Mouse (Mus musculus): ENCODE measurements around the gene Gimap4. TPM values are rescaled to one million over a fixed set of nuclear protein-coding genes. Genes with fewer than 3 reads are reported as not detected.
"Not testable (repeated sequence)": the region's sequence is repeated elsewhere in the genome, so short reads cannot be mapped to it uniquely, and the experiment has no call there.

Gene Gimap4
- polyA plus RNA-seq, 1 experiment from 2014 or later = 0.33 TPM

GRCm38 (mm10) chr6:48680421-48680820, 3.9 kb upstream of the Gimap4 start:
- H3K9ac ChIP-seq (replicated peaks; ENCODE audit: low read depth, low read length) = no peak overlapping the region
- H3K4me1 ChIP-seq (ENCODE audit: control insufficient read depth, insufficient read depth, low read length) = no peaks in the 10 kb centered on the region
- H3K4me2 ChIP-seq (ENCODE audit: low read depth, low read length) = no peak overlapping the region
- no peaks in the 10 kb centered on the region for H3K36me3 ChIP-seq (ENCODE audit: control insufficient read depth, insufficient read depth, low read length)
- H3K27me3 ChIP-seq (ENCODE audit: control insufficient read depth, insufficient read depth, low read length) = no peaks in the 10 kb centered on the region
- H3K27ac ChIP-seq (ENCODE audit: low read depth, low read length) = no peak overlapping the region
- no peak overlapping the region for H3K4me3 ChIP-seq (ENCODE audit: low read depth, low read length)
- 87% methylated on average over 5 of the region's 5 CpGs for WGBS
- ATAC-seq (ENCODE audit: low read depth) = no peak
- H3K9me3 ChIP-seq (ENCODE audit: control insufficient read depth, low read length) = no peaks in the 10 kb centered on the region

- Histone ChIP-seq H3K4me3 (ENCODE audit: low read depth, low read length) (no peak overlapping the region), H3K27ac (ENCODE audit: low read depth, low read length) (no peak overlapping the region), H3K9ac (replicated peaks; ENCODE audit: low read depth, low read length) (no peak overlapping the region), H3K36me3 (ENCODE audit: control insufficient read depth, insufficient read depth, low read length) (no peaks in the 10 kb centered on the region), H3K4me2 (ENCODE audit: low read depth, low read length) (no peak overlapping the region), H3K9me3 (ENCODE audit: control insufficient read depth, low read length) (no peaks in the 10 kb centered on the region), H3K27me3 (ENCODE audit: control insufficient read depth, insufficient read depth, low read length) (no peaks in the 10 kb centered on the region), H3K4me1 (ENCODE audit: control insufficient read depth, insufficient read depth, low read length) (no peaks in the 10 kb centered on the region)
- no peak for ATAC-seq (ENCODE audit: low read depth)
- WGBS = 88% methylated on average over 3 of the region's 3 CpGs
Measured at GRCm38 (mm10) chr6:48681472-48682090, 2.8 kb upstream of the Gimap4 start.

- WGBS = 89% methylated on average over 4 of the region's 4 CpGs
- H3K36me3 ChIP-seq (ENCODE audit: control insufficient read depth, insufficient read depth, low read length) = no peaks in the 10 kb centered on the region
- no peaks in the 10 kb centered on the region for H3K27me3 ChIP-seq (ENCODE audit: control insufficient read depth, insufficient read depth, low read length)
- no peaks in the 10 kb centered on the region for H3K4me1 ChIP-seq (ENCODE audit: control insufficient read depth, insufficient read depth, low read length)
- H3K27ac ChIP-seq (ENCODE audit: low read depth, low read length) = no peak overlapping the region
- H3K4me2 ChIP-seq (ENCODE audit: low read depth, low read length) = no peak overlapping the region
- no peak overlapping the region for H3K4me3 ChIP-seq (ENCODE audit: low read depth, low read length)
- no peaks in the 10 kb centered on the region for H3K9me3 ChIP-seq (ENCODE audit: control insufficient read depth, low read length)
- ATAC-seq (ENCODE audit: low read depth) = no peak
- no peak overlapping the region for H3K9ac ChIP-seq (replicated peaks; ENCODE audit: low read depth, low read length)
Measured at GRCm38 (mm10) chr6:48682271-48682670, 2.1 kb upstream of the Gimap4 start.

- H3K27me3 ChIP-seq (ENCODE audit: control insufficient read depth, insufficient read depth, low read length); H3K4me2 ChIP-seq (ENCODE audit: low read depth, low read length); H3K9ac ChIP-seq (replicated peaks; ENCODE audit: low read depth, low read length); H3K9me3 ChIP-seq (ENCODE audit: control insufficient read depth, low read length); ATAC-seq (ENCODE audit: low read depth); H3K4me3 ChIP-seq (ENCODE audit: low read depth, low read length); H3K27ac ChIP-seq (ENCODE audit: low read depth, low read length); H3K36me3 ChIP-seq (ENCODE audit: control insufficient read depth, insufficient read depth, low read length); H3K4me1 ChIP-seq (ENCODE audit: control insufficient read depth, insufficient read depth, low read length): not testable (repeated sequence)
- 98% methylated on average over 3 of the region's 4 CpGs for WGBS
Measured at GRCm38 (mm10) chr6:48683263-48683821, 1.0 kb upstream of the Gimap4 start.

GRCm38 (mm10) chr6:48684806-48685205, 457 bp downstream of the Gimap4 start:
- no peaks in the 10 kb centered on the region for H3K27me3 ChIP-seq (ENCODE audit: control insufficient read depth, insufficient read depth, low read length)
- H3K4me1 ChIP-seq (ENCODE audit: control insufficient read depth, insufficient read depth, low read length) = no peaks in the 10 kb centered on the region
- WGBS = 63% methylated on average over 4 of the region's 4 CpGs
- H3K4me3 ChIP-seq (ENCODE audit: low read depth, low read length) = no peak overlapping the region
- no peak overlapping the region for H3K4me2 ChIP-seq (ENCODE audit: low read depth, low read length)
- H3K9me3 ChIP-seq (ENCODE audit: control insufficient read depth, low read length) = no peaks in the 10 kb centered on the region
- H3K36me3 ChIP-seq (ENCODE audit: control insufficient read depth, insufficient read depth, low read length) = no peaks in the 10 kb centered on the region
- no peak for ATAC-seq (ENCODE audit: low read depth)
- no peak overlapping the region for H3K27ac ChIP-seq (ENCODE audit: low read depth, low read length)
- H3K9ac ChIP-seq (replicated peaks; ENCODE audit: low read depth, low read length) = no peak overlapping the region

- no peak for ATAC-seq (ENCODE audit: low read depth)
- Histone ChIP-seq H3K27me3 (ENCODE audit: control insufficient read depth, insufficient read depth, low read length) (no peaks in the 10 kb centered on the region), H3K4me3 (ENCODE audit: low read depth, low read length) (no peak overlapping the region), H3K27ac (ENCODE audit: low read depth, low read length) (no peak overlapping the region), H3K9ac (replicated peaks; ENCODE audit: low read depth, low read length) (no peak overlapping the region), H3K36me3 (ENCODE audit: control insufficient read depth, insufficient read depth, low read length) (no peaks in the 10 kb centered on the region), H3K4me2 (ENCODE audit: low read depth, low read length) (no peak overlapping the region), H3K4me1 (ENCODE audit: control insufficient read depth, insufficient read depth, low read length) (no peaks in the 10 kb centered on the region), H3K9me3 (ENCODE audit: control insufficient read depth, low read length) (no peaks in the 10 kb centered on the region)
- WGBS = 89% methylated on average over 2 of the region's 2 CpGs
Measured at GRCm38 (mm10) chr6:48685251-48685650, 902 bp downstream of the Gimap4 start.

GRCm38 (mm10) chr6:48685694-48686665, 1.6 kb downstream of the Gimap4 start:
- Histone ChIP-seq H3K4me1 (ENCODE audit: control insufficient read depth, insufficient read depth, low read length) (no peaks in the 10 kb centered on the region), H3K4me3 (ENCODE audit: low read depth, low read length) (no peak overlapping the region), H3K9me3 (ENCODE audit: control insufficient read depth, low read length) (no peaks in the 10 kb centered on the region), H3K4me2 (ENCODE audit: low read depth, low read length) (no peak overlapping the region), H3K27ac (ENCODE audit: low read depth, low read length) (no peak overlapping the region), H3K27me3 (ENCODE audit: control insufficient read depth, insufficient read depth, low read length) (no peaks in the 10 kb centered on the region), H3K9ac (replicated peaks; ENCODE audit: low read depth, low read length) (no peak overlapping the region), H3K36me3 (ENCODE audit: control insufficient read depth, insufficient read depth, low read length) (no peaks in the 10 kb centered on the region)
- no peak for ATAC-seq (ENCODE audit: low read depth)
- 86% methylated on average over 7 of the region's 7 CpGs for WGBS

GRCm38 (mm10) chr6:48687077-48687476, 2.7 kb downstream of the Gimap4 start:
- Histone ChIP-seq H3K27me3 (ENCODE audit: control insufficient read depth, insufficient read depth, low read length) (no peaks in the 10 kb centered on the region), H3K4me1 (ENCODE audit: control insufficient read depth, insufficient read depth, low read length) (no peaks in the 10 kb centered on the region), H3K9me3 (ENCODE audit: control insufficient read depth, low read length) (no peaks in the 10 kb centered on the region), H3K9ac (replicated peaks; ENCODE audit: low read depth, low read length) (no peak overlapping the region), H3K27ac (ENCODE audit: low read depth, low read length) (no peak overlapping the region), H3K4me2 (ENCODE audit: low read depth, low read length) (no peak overlapping the region), H3K4me3 (ENCODE audit: low read depth, low read length) (no peak overlapping the region), H3K36me3 (ENCODE audit: control insufficient read depth, insufficient read depth, low read length) (no peaks in the 10 kb centered on the region)
- WGBS = 76% methylated on average over 2 of the region's 2 CpGs
- ATAC-seq (ENCODE audit: low read depth) = no peak

GRCm38 (mm10) chr6:48689320-48689719, 5.0 kb downstream of the Gimap4 start:
- Histone ChIP-seq H3K4me1 (ENCODE audit: control insufficient read depth, insufficient read depth, low read length) (no peaks in the 10 kb centered on the region), H3K36me3 (ENCODE audit: control insufficient read depth, insufficient read depth, low read length) (no peaks in the 10 kb centered on the region), H3K4me2 (ENCODE audit: low read depth, low read length) (no peak overlapping the region), H3K27me3 (ENCODE audit: control insufficient read depth, insufficient read depth, low read length) (no peaks in the 10 kb centered on the region), H3K9ac (replicated peaks; ENCODE audit: low read depth, low read length) (no peak overlapping the region), H3K9me3 (ENCODE audit: control insufficient read depth, low read length) (no peaks in the 10 kb centered on the region), H3K27ac (ENCODE audit: low read depth, low read length) (no peak overlapping the region), H3K4me3 (ENCODE audit: low read depth, low read length) (no peak overlapping the region)
- ATAC-seq (ENCODE audit: low read depth) = no peak
- 98% methylated on average over 2 of the region's 2 CpGs for WGBS
